Mouse (Mus musculus): ENCODE data around the gene Rundc3a. TPM values are rescaled to one million over a fixed set of nuclear protein-coding genes. Genes with fewer than 3 reads are reported as not detected.

Gene Rundc3a
- polyA plus RNA-seq, 1 experiment from 2014 or later, result 127 TPM

DNA sequence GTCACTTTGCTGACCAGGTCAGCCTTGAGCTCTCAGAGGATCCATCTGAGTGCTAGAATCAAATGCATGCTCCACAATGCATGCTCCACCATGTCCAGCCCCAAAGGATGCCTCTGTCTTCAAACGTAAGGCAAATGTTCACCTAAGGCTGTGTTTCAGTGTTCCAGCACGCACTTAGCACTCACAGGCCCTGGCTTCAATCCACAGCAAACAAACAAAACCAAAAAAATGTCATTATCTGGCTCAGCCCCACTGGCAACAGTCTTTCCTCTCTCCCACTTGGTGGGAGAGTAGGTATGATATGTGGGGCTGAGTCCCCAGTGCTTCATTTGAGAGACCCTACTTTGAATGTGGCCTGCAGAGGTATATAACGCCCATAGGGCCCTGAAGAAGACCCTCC lies 17.9 kb downstream of the Rundc3a start:
- Histone ChIP-seq H3K36me3 (ENCODE audit: control insufficient read depth, insufficient read depth, low read length) (no peaks in the 10 kb centered on the region), H3K9ac (ENCODE audit: low read depth, low read length) (no peak overlapping the region), H3K4me3 (ENCODE audit: low read length) (no peak overlapping the region), H3K27ac (ENCODE audit: low read depth, low read length) (no peak overlapping the region), H3K9me3 (ENCODE audit: control insufficient read depth, low read length) (no peaks in the 10 kb centered on the region), H3K4me1 (ENCODE audit: control insufficient read depth, insufficient read depth, low read depth, low read length) (peaks cover 10% of the 10 kb centered on the region), H3K4me2 (ENCODE audit: low read length) (no peak overlapping the region), H3K27me3 (replicated peaks; ENCODE audit: control insufficient read depth, insufficient read depth, low read length) (no peaks in the 10 kb centered on the region)
- no peak for ATAC-seq
- WGBS, result 80% methylated on average over 3 of the region's 3 CpGs

DNA sequence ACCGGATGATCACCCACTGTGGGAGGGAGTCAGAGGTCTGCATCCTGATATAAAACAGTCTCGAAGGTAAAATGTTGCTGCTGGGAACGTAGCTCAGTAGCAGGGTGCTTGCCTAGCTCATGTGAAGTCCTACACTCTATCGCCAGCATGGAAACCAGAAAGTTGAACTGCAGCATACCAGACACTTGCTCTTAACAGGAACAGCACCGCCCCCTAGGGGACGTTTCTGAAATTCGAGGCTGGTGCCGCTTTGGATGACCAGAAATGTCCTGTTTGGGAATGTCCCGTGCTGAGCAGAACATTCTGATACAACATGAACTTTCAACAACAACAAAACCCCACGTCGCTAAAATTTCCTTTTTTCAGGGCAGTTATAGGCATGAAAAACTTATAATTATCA lies 18.5 kb downstream of the Rundc3a start:
- H3K9ac ChIP-seq (ENCODE audit: low read depth, low read length), result no peak overlapping the region
- 6% methylated on average over 11 of the region's 11 CpGs for WGBS
- H3K27ac ChIP-seq (ENCODE audit: low read depth, low read length), result no peak overlapping the region
- peaks cover 3% of the 10 kb centered on the region for H3K4me1 ChIP-seq (ENCODE audit: control insufficient read depth, insufficient read depth, low read depth, low read length)
- no peak overlapping the region for H3K4me3 ChIP-seq (ENCODE audit: low read length)
- no peak for ATAC-seq
- H3K4me2 ChIP-seq (ENCODE audit: low read length), result no peak overlapping the region
- no peaks in the 10 kb centered on the region for H3K36me3 ChIP-seq (ENCODE audit: control insufficient read depth, insufficient read depth, low read length)
- H3K27me3 ChIP-seq (replicated peaks; ENCODE audit: control insufficient read depth, insufficient read depth, low read length), result no peaks in the 10 kb centered on the region
- H3K9me3 ChIP-seq (ENCODE audit: control insufficient read depth, low read length), result no peaks in the 10 kb centered on the region

DNA sequence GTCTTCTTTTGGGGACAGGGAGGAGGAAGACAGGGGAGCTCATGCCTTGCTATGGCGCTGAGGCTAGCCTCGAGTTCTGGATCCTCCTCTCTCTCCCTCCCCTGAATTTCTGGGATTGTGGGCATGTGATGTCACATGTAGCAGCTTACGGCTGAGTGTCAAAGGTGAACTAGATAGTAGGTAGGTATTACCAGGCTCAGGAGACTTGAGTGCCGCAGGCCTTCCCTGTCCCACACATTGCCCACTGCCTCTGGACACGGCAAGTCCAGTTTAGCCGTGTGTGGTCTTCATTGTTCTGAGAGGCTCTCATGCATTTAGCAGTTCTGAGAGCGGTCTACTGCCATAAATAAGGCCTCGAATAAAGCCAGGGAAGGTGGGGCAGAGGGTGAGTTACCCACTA lies 19.9 kb downstream of the Rundc3a start:
- no peak overlapping the region for H3K4me2 ChIP-seq (ENCODE audit: low read length)
- H3K4me1 ChIP-seq (ENCODE audit: control insufficient read depth, insufficient read depth, low read depth, low read length), result 0 out of 2 replicates have a peak, but pooled peaks cover 2% of the 10 kb centered on the region
- ATAC-seq, result no peak
- H3K27ac ChIP-seq (ENCODE audit: low read depth, low read length), result no peak overlapping the region
- no peak overlapping the region for H3K4me3 ChIP-seq (ENCODE audit: low read length)
- WGBS, result 67% methylated on average over 8 of the region's 8 CpGs
- no peak overlapping the region for H3K9ac ChIP-seq (ENCODE audit: low read depth, low read length)
- no peaks in the 10 kb centered on the region for H3K27me3 ChIP-seq (replicated peaks; ENCODE audit: control insufficient read depth, insufficient read depth, low read length)
- H3K36me3 ChIP-seq (ENCODE audit: control insufficient read depth, insufficient read depth, low read length), result no peaks in the 10 kb centered on the region
- no peaks in the 10 kb centered on the region for H3K9me3 ChIP-seq (ENCODE audit: control insufficient read depth, low read length)

DNA sequence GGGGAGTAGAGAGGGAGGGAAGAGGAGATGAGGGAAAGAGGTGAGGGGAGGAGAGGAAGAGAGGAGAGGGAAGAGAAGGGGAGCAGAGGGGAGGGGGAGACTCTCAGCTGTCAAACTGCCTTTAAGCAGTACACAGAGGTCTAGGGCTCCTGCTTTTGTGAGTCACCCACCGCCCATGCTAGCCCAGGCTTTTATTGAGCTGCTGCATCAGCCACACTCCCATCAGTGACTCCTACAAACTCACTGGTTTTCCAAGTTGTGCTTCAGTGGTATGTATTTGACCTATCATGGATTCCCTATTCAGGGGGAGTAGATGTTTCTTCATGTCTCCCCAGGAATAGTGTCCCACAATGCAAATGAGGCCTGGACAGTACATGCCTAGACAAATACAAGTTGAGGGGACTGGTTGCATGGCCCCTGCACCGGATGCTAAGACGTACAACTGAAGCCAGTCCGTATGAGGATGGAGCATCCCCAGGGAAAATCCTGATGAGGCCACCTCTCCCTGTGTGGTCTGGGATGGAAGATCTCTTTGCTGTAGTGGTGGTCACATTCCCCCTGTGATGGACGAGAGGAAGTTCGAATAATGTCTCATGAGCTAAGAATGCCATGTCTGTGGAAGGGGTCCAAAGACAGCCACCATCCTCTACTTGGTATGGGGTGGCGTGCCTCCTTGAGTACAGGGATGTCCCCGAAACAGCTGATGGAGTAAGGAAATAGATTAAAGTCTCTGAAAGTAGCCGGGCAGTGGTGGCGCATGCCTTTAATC lies 22.0 kb downstream of the Rundc3a start:
- Histone ChIP-seq H3K4me3 (ENCODE audit: low read length) (no peak overlapping the region), H3K4me2 (ENCODE audit: low read length) (no peak overlapping the region), H3K36me3 (ENCODE audit: control insufficient read depth, insufficient read depth, low read length) (no peaks in the 10 kb centered on the region), H3K27me3 (replicated peaks; ENCODE audit: control insufficient read depth, insufficient read depth, low read length) (no peaks in the 10 kb centered on the region), H3K27ac (ENCODE audit: low read depth, low read length) (no peak overlapping the region), H3K9me3 (ENCODE audit: control insufficient read depth, low read length) (0 out of 2 replicates have a peak, but pooled peaks cover 2% of the 10 kb centered on the region), H3K4me1 (ENCODE audit: control insufficient read depth, insufficient read depth, low read depth, low read length) (no peaks in the 10 kb centered on the region), H3K9ac (ENCODE audit: low read depth, low read length) (no peak overlapping the region)
- ATAC-seq, result no peak
- 72% methylated on average over 10 of the region's 10 CpGs for WGBS

DNA sequence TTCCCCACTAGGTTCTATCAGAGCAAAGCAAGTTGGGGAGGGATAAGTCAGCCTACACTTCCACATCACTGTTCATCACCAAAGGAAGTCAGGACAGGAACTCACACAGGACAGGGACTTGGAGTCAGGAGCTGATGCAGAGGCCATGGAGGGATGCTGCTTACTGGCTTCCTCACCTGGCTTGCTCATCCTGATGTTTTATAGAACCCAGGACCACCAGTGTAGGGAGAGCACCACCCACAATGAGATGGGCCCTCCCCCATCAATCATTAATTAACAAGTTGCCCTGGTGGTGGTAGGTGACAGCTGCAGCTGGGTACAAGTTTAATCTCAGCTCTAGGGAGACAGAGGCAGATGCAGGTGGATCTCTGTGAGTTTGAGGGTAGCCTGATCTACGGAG lies 24.0 kb downstream of the Rundc3a start:
- Histone ChIP-seq H3K4me3 (ENCODE audit: low read length) (no peak overlapping the region), H3K4me2 (ENCODE audit: low read length) (no peak overlapping the region), H3K9me3 (ENCODE audit: control insufficient read depth, low read length) (0 out of 2 replicates have a peak, but pooled peaks cover 2% of the 10 kb centered on the region), H3K4me1 (ENCODE audit: control insufficient read depth, insufficient read depth, low read depth, low read length) (no peaks in the 10 kb centered on the region), H3K36me3 (ENCODE audit: control insufficient read depth, insufficient read depth, low read length) (no peaks in the 10 kb centered on the region), H3K27me3 (replicated peaks; ENCODE audit: control insufficient read depth, insufficient read depth, low read length) (no peaks in the 10 kb centered on the region), H3K9ac (ENCODE audit: low read depth, low read length) (no peak overlapping the region), H3K27ac (ENCODE audit: low read depth, low read length) (no peak overlapping the region)
- no peak for ATAC-seq
- 68% methylated on average over 1 of the region's 1 CpGs for WGBS

DNA sequence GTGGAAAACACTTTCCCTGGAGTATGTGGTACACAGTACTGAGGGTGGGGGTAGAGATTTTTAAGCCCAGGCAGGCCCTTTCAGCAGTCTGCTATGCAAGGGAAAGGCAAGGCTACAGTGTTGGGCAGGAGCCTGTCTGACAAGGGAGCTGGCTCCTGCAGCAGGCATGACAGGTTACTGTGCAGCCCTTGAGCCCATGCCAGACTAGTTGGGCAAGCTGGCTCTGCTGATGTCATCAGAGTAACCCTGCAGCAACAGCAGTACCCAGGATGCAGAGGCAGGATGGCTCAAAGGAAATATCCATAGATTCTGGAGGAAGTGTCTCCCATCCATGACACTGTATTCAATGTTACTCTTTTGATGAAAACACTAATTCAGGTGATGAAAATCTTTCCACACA lies 25.7 kb downstream of the Rundc3a start:
- H3K4me1 ChIP-seq (ENCODE audit: control insufficient read depth, insufficient read depth, low read depth, low read length), result no peaks in the 10 kb centered on the region
- H3K9ac ChIP-seq (ENCODE audit: low read depth, low read length), result no peak overlapping the region
- no peaks in the 10 kb centered on the region for H3K27me3 ChIP-seq (replicated peaks; ENCODE audit: control insufficient read depth, insufficient read depth, low read length)
- no peak overlapping the region for H3K4me2 ChIP-seq (ENCODE audit: low read length)
- ATAC-seq, result no peak
- 0 out of 2 replicates have a peak, but pooled peaks cover 2% of the 10 kb centered on the region for H3K9me3 ChIP-seq (ENCODE audit: control insufficient read depth, low read length)
- no peaks in the 10 kb centered on the region for H3K36me3 ChIP-seq (ENCODE audit: control insufficient read depth, insufficient read depth, low read length)
- H3K27ac ChIP-seq (ENCODE audit: low read depth, low read length), result no peak overlapping the region
- H3K4me3 ChIP-seq (ENCODE audit: low read length), result no peak overlapping the region

DNA sequence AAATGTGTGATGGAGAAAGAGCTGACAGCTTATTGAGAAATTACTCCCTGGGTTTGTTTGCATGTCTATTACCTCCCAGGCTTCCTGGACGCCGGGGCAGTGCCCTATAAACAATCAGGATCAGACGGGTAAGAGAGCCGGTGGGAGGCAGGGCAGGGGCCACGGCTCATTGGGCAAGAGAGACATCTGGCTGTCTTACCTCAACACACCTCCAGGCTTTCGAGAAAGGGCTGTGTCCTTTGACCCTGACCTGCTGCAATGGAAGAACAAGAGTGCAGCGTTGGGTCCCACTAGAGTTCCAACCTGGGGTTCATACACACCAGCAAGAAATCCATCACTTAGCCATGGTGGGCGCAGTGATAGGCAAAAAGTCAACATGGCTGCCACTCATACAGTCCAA lies 28.4 kb downstream of the Rundc3a start:
- H3K27ac ChIP-seq (ENCODE audit: low read depth, low read length), result no peak overlapping the region
- WGBS, result 57% methylated on average over 8 of the region's 8 CpGs
- H3K9me3 ChIP-seq (ENCODE audit: control insufficient read depth, low read length), result 0 out of 2 replicates have a peak, but pooled peaks cover 2% of the 10 kb centered on the region
- H3K36me3 ChIP-seq (ENCODE audit: control insufficient read depth, insufficient read depth, low read length), result no peaks in the 10 kb centered on the region
- no peak for ATAC-seq
- no peak overlapping the region for H3K4me2 ChIP-seq (ENCODE audit: low read length)
- no peak overlapping the region for H3K9ac ChIP-seq (ENCODE audit: low read depth, low read length)
- no peaks in the 10 kb centered on the region for H3K4me1 ChIP-seq (ENCODE audit: control insufficient read depth, insufficient read depth, low read depth, low read length)
- no peaks in the 10 kb centered on the region for H3K27me3 ChIP-seq (replicated peaks; ENCODE audit: control insufficient read depth, insufficient read depth, low read length)
- H3K4me3 ChIP-seq (ENCODE audit: low read length), result no peak overlapping the region

DNA sequence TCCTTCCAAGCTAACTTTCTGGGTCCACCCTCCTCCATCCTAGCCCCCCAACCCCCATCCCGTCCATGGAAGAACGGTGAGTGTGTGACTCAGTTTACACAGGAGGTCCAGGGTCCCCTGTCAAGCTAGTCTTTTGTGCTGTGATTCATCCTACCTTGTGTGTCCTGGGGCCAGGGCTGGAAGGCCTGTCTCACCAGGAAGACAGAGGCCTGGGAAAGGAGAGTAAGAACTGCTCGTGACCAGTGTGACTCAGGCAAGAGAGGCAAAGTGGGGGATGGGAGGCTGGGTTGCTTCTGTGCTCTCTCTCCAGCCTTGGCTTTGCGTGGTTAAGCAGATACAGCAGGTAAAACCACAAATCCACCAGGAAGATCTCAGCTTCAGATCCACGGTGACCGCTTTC lies 31.5 kb downstream of the Rundc3a start:
- Histone ChIP-seq H3K9me3 (ENCODE audit: control insufficient read depth, low read length) (0 out of 2 replicates have a peak, but pooled peaks cover 2% of the 10 kb centered on the region), H3K4me2 (ENCODE audit: low read length) (no peak overlapping the region), H3K9ac (ENCODE audit: low read depth, low read length) (no peak overlapping the region), H3K27ac (ENCODE audit: low read depth, low read length) (no peak overlapping the region), H3K4me1 (ENCODE audit: control insufficient read depth, insufficient read depth, low read depth, low read length) (peaks cover 4% of the 10 kb centered on the region), H3K4me3 (ENCODE audit: low read length) (no peak overlapping the region), H3K27me3 (replicated peaks; ENCODE audit: control insufficient read depth, insufficient read depth, low read length) (no peaks in the 10 kb centered on the region), H3K36me3 (ENCODE audit: control insufficient read depth, insufficient read depth, low read length) (no peaks in the 10 kb centered on the region)
- WGBS, result 75% methylated on average over 6 of the region's 6 CpGs
- no peak for ATAC-seq

DNA sequence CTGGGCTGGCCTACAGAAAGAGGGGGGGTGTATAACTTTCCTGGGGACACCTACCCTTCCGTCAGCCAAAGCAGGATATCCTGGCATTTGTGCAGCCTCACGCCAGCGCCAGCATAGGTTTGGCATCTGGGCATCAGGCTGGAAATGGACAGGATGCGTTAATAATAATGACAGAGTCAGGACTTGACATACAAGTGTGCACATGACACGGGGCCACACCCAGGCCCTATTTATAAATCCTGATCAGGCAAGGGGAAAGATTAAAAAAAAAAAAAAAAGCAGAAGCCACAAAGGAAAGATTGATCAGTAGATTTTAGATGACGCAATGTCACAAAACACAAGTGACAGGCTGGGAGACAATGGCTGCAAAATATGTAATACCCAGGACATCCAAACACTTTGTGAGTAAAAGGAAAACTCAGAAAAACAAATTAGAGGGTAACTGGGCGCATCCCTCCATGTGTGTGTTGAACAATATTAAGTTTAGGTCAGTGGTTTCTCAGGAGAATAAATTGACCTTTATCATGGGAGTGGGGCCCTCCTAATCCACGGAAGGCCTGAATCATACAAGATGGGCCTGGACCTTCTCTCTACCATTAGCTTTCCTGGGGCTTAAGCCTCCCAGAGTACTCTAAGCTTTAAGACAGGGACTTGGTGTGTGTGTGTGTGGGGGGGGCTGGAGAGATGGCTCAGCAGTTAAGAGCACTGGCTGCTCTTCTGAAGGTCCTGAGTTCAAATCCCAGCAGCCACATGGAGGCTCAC lies 32.5 kb downstream of the Rundc3a start:
- Histone ChIP-seq H3K36me3 (ENCODE audit: control insufficient read depth, insufficient read depth, low read length) (no peaks in the 10 kb centered on the region), H3K4me1 (ENCODE audit: control insufficient read depth, insufficient read depth, low read depth, low read length) (peaks cover 7% of the 10 kb centered on the region), H3K27ac (ENCODE audit: low read depth, low read length) (no peak overlapping the region), H3K9me3 (ENCODE audit: control insufficient read depth, low read length) (no peaks in the 10 kb centered on the region), H3K4me2 (ENCODE audit: low read length) (no peak overlapping the region), H3K9ac (ENCODE audit: low read depth, low read length) (no peak overlapping the region), H3K27me3 (replicated peaks; ENCODE audit: control insufficient read depth, insufficient read depth, low read length) (no peaks in the 10 kb centered on the region), H3K4me3 (ENCODE audit: low read length) (no peak overlapping the region)
- no peak for ATAC-seq
- 83% methylated on average over 8 of the region's 8 CpGs for WGBS
